Mouse (Mus musculus) adipocyte (in vitro differentiated cells): Measurements from ENCODE around the gene Chsy1.
"Not testable (repeated sequence)": the region's sequence is repeated elsewhere in the genome, so short reads cannot be mapped to it uniquely, and the experiment has no call there.

Experiments used
- DNase-seq: peaks from one replicate; pipeline ENCODE4 v3.0.0-alpha.2; 2016; ENCODE audit warnings: low spot score

Gene Chsy1

GRCm38 (mm10) chr7:66176929-66177328 is 67.6 kb downstream of the Chsy1 start:
- no peak for DNase-seq

DNA sequence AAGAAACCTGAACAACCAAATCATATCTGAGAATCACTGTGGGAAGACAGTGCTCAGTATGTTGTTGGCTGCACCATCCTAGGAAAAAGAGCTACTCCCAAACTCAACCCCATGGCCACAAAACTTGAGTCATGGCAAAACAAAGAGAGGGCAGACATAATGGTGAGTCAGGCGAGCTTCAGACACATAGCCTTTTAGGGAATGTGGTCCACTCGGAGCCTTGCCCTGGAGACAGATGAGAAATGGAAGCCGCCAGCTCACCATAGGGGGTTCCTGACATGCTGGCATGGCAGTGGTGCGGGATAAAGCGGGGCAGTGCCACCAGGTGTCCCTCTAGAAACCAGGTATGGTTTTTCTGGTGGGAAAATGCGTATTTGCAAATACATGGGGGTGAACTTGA is 68.8 kb downstream of the Chsy1 start:
- no peak for DNase-seq

DNA sequence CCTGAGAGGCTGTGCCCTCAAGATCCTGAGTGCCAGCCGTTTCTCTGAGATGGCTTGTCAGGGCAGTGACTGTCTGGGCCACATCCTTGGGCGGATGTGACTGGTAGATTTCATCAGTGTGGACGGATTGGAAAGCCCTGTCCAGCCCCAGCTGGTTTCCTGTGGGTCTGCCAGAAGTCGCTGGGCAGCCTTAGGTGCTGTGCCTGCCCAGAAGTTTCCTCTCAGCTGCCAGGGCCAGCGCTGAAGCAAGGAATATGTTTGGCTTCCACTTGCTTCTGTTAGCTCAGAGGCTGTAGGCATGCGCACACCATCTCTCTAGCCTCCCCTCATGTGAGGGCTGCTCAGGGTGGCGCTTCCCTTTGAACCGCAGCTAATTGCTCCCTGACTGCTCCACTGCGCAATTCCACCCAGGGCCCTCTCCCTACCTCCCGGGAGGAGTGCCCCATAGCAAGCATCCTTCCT is 69.8 kb downstream of the Chsy1 start:
- peak; percentile 79 for DNase-seq

DNA sequence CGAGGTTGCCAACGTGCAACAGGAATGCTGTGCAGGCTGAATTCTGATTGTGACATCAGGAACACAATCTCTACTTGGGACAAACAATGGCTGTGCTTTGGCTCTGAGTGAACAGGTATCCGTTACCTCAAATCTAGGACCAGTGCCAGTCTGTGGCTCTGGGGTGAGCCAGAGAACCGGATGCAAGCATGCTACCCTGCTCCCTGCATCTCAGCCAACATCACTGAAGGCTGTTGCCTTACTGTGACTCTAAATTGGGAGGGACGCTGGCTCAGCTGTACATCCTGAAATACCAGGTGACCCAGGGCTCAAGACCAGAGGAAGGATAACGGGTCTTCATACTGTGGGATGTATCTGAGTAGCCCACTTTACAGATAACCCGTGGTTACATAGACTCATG is 70.4 kb downstream of the Chsy1 start:
- DNase-seq, result no peak

- no peak for DNase-seq
Measured at GRCm38 (mm10) chr7:66180260-66180659, 70.9 kb downstream of the Chsy1 start.

DNA sequence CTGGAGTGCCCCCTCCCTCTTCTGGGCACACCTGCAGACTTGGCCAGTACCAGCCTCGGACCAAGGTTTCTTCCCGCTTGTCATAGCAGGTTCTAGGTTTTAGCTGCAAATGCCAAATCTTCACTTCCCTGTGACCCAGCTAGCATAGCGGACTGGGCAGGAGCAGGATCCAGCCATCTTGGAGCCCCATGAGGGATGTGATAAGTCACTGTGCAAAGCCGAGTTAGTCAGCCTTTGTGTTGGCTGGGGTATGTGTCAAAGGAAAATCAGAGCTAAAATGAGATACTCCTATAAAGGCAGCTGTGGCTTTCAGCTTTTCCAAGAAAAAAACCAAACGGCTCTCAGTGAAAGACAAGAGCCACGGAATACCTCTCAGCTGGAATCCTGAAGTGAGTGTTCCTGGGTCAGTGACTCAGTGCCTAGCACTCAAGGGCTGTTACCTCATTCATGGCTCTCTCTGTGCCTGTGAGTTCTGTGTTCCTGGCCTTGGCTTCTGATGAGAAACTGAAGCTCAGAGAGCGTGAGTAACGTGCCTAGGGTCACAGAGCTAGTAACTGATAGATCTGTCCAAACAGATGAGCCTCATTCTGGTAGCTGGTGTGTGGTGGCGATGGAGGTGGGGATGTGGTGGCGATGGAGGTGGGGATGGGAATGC is 71.5 kb downstream of the Chsy1 start:
- no peak for DNase-seq

DNA sequence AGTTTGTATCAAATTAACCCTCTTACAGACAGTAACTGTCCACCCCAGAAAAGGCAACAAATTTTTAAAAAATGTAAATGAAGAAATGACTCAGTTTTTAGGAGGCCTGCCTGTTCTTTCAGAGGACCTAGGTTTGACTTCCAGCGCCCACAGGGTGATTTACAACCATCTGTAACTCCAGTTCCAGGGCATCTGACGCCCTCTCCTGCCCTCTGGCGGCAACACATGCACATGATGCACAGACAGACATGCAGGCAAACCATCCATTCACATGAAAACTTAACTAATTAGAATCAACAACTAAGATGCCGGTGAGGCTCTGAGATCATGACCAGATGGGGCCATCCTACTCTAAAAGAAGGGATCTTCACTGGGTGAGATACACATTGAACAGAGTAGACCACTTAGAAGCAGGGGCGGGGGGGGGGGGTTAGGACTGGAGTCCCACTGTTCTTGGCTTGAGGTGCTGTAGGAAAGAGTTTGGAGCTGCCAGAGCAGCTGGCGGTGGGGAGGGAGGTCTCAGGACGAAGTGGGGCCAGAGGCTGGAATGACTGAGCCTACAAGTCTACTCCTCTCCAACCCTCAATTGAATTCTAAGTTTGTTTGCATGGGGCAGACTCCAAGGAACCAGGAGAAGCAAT is 72.9 kb downstream of the Chsy1 start:
- no peak for DNase-seq

DNA sequence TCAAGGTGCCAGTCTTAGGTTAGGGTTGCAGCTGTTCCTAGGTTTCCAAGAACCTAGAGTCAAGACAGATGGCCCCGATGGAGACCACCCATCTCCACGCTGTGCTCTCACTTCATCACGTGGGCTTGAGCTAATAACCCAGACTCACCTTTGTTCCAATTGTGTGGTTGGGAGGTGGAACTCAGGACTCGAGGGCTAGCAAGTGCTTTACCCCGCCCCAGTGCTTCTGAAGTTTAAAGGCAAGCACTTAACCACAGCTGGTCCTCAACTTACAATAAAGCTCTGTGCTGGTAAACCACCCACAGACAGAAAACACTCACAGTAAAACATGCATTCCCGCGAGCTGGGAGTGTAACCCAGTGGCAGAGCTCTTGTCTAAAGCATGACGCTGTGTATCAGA is 74.1 kb downstream of the Chsy1 start:
- DNase-seq, result no peak

- no peak for DNase-seq
Measured at GRCm38 (mm10) chr7:66184026-66184425, 74.7 kb downstream of the Chsy1 start.

DNA sequence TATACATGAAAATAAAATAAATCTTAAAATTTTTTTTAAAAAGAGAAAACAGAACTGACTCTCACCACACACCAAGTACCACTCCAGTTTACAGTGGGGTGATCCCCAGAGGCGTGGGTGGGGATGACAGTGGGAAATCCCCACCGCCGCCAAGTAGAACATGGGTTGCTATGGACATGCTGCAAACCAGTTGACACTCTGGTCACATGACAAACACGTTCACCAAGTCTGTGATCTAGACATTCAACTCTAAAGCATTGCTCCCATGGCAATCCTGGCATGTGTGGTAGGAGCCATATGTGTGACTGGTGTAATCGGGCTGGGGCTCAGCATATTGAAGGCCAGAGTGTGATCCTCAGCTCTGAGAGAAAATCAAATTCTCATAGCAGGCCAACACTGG is 76.1 kb downstream of the Chsy1 start:
- no peak for DNase-seq

DNA sequence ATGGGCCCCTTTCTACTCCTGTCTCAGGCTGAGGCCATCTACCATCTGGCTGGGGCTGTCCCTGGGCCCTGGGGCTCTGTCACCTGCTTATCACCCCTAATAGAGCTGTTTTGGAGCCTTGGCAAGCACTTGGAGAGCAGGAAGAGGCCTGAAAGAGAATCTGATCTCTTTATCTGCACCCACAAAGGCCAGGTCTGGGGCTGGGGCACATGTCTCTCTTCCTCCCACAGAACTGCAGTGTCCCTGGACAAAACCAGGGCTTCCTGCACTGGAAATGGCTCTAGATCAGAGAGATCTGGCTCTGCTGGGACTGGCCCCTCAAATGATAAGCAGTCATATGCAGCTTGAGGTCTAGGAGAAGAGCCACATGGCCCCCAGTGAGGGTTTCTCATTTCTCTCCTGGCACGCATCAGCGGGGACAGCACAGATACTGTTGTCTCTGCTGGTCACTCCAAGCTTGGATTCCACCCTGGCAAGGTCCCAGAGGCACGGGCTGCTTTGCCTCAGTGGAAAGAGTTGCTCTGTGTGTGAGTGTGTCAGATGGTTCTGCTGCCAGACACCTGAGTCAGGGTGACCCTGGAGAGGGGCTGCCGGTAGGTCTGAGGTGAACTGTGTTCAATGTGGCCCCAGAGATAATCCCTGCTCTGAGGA is 78.4 kb downstream of the Chsy1 start:
- no peak for DNase-seq

DNA sequence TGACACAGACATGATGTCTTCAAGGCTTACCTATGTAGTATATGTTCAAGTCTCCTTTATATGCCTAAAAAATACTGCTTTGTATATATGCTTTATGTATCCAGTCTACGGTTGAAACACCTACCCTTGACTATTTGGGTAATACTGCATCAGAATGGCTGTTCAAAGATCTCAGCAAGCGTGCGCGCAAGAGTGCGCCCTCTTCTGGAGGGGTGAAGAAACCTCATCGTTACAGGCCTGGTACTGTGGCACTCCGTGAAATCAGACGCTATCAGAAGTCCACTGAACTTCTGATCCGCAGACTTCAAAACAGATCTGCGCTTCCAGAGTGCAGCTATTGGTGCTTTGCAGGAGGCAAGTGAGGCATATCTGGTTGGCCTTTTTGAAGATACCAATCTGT is 81.1 kb downstream of the Chsy1 start:
- not testable (repeated sequence) for DNase-seq

- DNase-seq, result no peak
Measured at GRCm38 (mm10) chr7:66194511-66194910, 85.2 kb downstream of the Chsy1 start.

GRCm38 (mm10) chr7:66195881-66196280 is 86.6 kb downstream of the Chsy1 start:
- no peak for DNase-seq

- no peak for DNase-seq
Measured at GRCm38 (mm10) chr7:66196609-66197445, 87.5 kb downstream of the Chsy1 start.

- no peak for DNase-seq
Measured at GRCm38 (mm10) chr7:66198416-66198815, 89.1 kb downstream of the Chsy1 start.

DNA sequence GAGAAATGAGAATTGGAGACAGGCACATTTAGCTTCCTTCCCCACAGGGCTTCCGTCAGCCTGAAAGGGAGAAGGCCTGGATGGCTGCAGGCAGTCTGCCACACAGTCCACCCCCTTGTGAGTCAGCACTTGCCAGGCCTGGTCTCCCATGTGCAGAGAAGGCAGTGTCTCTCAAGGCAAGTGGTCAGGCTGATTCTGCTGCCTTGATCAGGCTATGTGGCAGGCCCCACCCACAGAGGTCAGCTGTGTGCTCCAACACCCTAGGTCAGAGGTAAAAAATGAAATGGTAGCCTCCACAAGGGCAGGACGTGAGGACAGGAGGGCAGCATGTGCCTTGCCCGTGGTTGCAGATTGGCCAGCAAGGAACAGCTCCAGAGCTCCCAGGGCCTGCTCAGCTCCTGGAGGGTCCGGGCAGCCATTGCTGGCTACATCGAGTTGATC is 90.1 kb downstream of the Chsy1 start:
- DNase-seq, result peak; percentile 82

DNA sequence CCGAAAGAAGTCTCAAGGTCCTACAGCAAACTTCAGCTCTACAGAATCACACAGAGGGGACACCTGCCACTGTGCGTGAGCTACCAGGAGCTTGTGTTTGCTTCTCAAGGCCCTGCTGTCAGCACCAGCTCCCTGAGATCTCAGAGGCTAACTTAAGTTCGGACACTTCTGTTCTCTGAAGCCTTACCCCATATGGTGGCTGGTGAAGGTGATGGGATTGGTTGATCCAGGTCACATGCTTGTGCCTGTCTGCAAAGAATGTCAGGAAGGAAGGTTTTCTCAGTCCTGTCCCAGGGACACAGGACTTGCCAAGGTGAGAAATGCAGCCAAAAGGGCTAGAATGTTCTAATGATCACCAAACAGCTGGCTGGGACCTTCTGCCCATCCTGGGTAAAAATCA is 91.1 kb downstream of the Chsy1 start:
- DNase-seq, result no peak

DNA sequence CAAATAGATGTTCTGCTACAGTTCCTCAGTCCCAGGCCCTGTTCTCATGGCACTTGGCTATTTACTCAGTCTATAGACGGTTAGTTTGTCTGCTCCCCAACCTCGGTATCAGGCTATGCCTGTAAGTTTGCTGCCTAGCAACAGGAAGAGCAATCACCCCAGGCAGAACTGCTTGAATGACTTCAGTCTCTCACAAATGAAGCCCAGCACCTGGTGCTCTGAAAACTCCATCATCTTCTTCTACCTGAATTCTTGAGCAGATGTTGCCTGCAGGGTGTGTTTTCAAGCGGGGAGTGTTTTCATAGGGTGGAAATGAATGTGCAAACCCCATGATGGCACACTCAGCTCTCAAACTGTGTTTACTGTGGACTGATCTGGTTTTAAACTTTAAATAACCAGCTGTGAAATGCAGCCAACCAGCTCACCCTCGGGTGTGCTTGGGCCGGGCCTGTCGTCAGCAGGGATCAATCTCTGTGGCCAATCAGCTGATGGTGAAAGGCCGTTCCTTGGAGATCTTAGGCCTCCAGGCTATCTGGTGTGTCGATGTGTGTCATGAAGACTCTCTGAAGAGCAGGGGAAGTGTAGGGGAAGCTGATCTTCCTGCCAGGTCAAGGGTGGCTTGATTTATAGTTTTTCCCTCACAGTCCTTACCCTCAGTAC is 91.6 kb downstream of the Chsy1 start:
- DNase-seq, result no peak

DNA sequence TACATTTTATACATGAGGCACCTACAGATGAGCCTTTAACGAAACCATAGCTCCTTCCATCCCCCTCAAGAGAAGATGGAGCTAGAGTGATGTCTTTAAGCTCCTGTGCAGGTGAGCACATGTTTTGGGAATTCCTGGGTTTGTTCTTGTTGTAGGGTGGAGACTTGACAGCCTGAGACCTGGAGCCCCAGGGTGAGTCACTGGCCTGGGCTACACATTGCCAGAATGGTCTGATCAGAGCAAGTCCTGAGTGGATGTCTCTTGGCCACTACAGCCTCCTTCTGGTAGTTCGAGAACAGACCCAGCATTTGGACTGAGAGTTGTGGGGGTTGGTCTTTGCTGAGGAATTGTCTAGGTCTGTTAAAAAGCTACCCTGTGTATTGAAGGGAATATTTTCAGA is 92.3 kb downstream of the Chsy1 start:
- DNase-seq, result no peak

GRCm38 (mm10) chr7:66209920-66210319 is 100.6 kb downstream of the Chsy1 start:
- DNase-seq, result no peak

DNA sequence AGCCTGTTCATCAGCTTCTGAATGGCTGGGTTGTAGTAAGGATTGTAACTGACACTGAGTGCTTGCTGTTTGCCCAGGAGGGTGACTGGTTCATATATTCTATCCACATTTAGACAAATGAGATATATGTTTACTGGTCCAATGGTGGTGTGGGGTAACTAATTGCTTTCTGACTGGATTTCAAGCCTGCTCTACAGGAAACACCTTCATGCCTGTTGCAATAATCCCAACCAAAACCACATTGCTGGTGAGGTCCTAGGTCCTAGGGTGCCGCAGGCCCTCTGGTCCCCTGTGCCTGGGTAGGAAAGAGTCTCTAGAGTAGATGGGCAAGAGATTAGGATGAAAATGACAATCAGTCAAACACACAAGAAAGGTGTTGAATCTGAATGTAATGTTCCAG is 103.6 kb downstream of the Chsy1 start:
- DNase-seq, result no peak
